Mouse (Mus musculus) heart, adult 2 months (tissue): ENCODE data around the gene Apba2. TPM values are rescaled to one million over a fixed set of nuclear protein-coding genes. Genes with fewer than 3 reads are reported as not detected.

ENCODE experiments used
- DNase-seq, 2 experiments: peaks; one replicate each; pipeline ENCODE4 v3.0.0; 2021
- H3K27ac ChIP-seq: fragments of 200-600 bp; 2 replicates; pipeline ENCODE4 v1.8.1; 2022
- H3K27me3 ChIP-seq: fragments of 200-500 bp; 2 replicates; pipeline ENCODE4 v1.6.1; 2012; ENCODE audit warnings: mild to moderate bottlenecking, low read length, inconsistent platforms, mixed read lengths; ENCODE audit not compliant: control insufficient read depth, insufficient read depth
- H3K36me3 ChIP-seq: fragments of 200-500 bp; 2 replicates; pipeline ENCODE4 v1.6.1; 2012; ENCODE audit warnings: low read length, inconsistent platforms; ENCODE audit not compliant: control insufficient read depth, insufficient read depth
- H3K4me1 ChIP-seq: fragments of 200-500 bp; 2 replicates; pipeline ENCODE4 v1.6.1; 2011; ENCODE audit warnings: low read length; ENCODE audit not compliant: control insufficient read depth, insufficient read depth
- H3K4me3 ChIP-seq: fragments of 200-600 bp; 2 replicates; pipeline ENCODE4 v1.8.1; 2022
- H3K79me2 ChIP-seq: fragments of 200-500 bp; replicated peaks from 2 replicates; pipeline ENCODE4 v1.6.1; 2012; ENCODE audit warnings: mild to moderate bottlenecking, inconsistent platforms, low read length, moderate library complexity, mixed read lengths; ENCODE audit not compliant: control insufficient read depth, insufficient read depth
- H3K9ac ChIP-seq: fragments of 200-500 bp; 2 replicates; pipeline ENCODE4 v1.6.1; 2012; ENCODE audit warnings: low read depth, mild to moderate bottlenecking, control low read depth, inconsistent platforms, low read length, mixed read lengths
- CTCF ChIP-seq: fragments of 200-600 bp; IDR thresholded peaks from 2 replicates; pipeline ENCODE4 v1.8.1; 2022; ENCODE audit warnings: antibody characterized with exemption, mild to moderate bottlenecking, moderate library complexity
- EP300 ChIP-seq: fragments of 200-500 bp; IDR thresholded peaks from 2 replicates; pipeline ENCODE4 v1.6.1; 2011; ENCODE audit warnings: low read depth, low read length, control low read depth; ENCODE audit not compliant: insufficient read depth
- POLR2A ChIP-seq: fragments of 200-500 bp; IDR thresholded peaks from 2 replicates; pipeline ENCODE4 v1.6.1; 2011; ENCODE audit warnings: mild to moderate bottlenecking, low read depth, low read length, control low read depth; ENCODE audit not compliant: insufficient read depth
- WGBS: fragments of 180-500 bp; shearing (Covaris S2); methylation state at CpG from one replicate; pipeline ENCODE4 v1.1.7; 2018; 5-methylcytosine and 5-hydroxymethylcytosine counted together
- intact Hi-C: fragments of 180-260 bp; cut with DNase I; formaldehyde crosslinking; loops from one replicate; pipeline ENCODE4 v1.15.1; 2025
- polyA plus RNA-seq: library from polyadenylated mRNA; depleted of rRNA; stranded (reverse); fragments of >200 nt; gene quantifications from 2 replicates; pipeline ENCODE4 v1.2.3, GENCODE M21; 2012
- total RNA-seq, 2 experiments: library from RNA; stranded (reverse); gene quantifications; 2 replicates each; pipeline ENCODE4 v1.2.3; 2021

Apba2 gene
- total and polyA plus RNA-seq, 3 experiments: 0.68 to 1.2 (median 0.90) TPM

DNA sequence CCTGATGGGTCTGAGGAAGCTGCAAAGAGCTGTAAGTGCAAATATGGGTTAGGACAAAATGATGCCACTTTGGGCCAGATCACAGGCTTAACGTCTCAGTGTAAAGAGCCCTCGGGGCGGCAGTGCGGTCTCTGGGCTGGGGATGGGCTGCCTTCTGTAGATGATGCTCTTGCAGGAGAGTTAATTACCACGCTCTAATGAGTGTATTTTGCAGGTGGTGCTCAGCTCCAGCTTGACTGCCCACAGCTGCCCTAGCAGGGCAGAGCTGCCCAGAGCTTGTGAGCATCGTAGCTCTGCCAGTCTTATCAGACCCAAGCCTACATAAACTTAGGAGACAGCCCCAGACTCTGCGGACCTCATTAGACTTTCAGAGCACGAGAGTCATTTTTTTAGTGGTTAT, 80.9 kb downstream of the Apba2 start:
- 77% methylated on average over 8 of the region's 8 CpGs for WGBS
- no peak overlapping the region for H3K27ac ChIP-seq
- H3K27me3 ChIP-seq: no peaks in the 10 kb centered on the region
- no peak overlapping the region for H3K4me3 ChIP-seq
- no peaks in the 10 kb centered on the region for H3K4me1 ChIP-seq
- no peak overlapping the region for H3K9ac ChIP-seq
- H3K79me2 ChIP-seq: no peaks in the 10 kb centered on the region
- intact Hi-C loops: no loop called here
- H3K36me3 ChIP-seq: no peaks in the 10 kb centered on the region
- DNase-seq: no peak
- no peak for TF ChIP-seq POLR2A
- TF ChIP-seq EP300: no peak
- no peak for TF ChIP-seq CTCF

DNA sequence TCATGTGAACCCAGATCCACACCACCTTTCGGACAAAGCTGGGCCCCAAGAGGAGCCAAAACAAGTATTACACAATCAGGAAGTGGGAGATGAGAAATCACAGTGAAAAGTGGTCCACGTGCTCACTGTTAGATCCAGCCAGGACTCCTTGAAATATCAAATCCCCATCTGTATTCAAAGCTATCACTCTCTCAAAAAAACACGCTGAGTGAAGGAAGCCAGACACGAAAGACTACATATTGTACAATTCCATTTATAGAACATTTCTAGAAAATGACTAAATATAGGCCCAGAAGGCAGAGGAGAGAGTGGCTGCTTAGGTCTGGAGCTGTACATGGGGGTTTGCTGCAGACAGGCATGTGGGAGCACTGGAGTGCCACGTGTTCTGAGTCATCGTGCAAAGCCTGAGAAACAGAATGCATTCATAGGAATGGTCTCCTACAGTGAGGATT, 82.2 kb downstream of the Apba2 start:
- no peak overlapping the region for H3K27ac ChIP-seq
- intact Hi-C loops: no loop called here
- no peaks in the 10 kb centered on the region for H3K4me1 ChIP-seq
- no peak overlapping the region for H3K9ac ChIP-seq
- no peak for TF ChIP-seq EP300
- TF ChIP-seq CTCF: no peak
- no peak for TF ChIP-seq POLR2A
- H3K27me3 ChIP-seq: no peaks in the 10 kb centered on the region
- WGBS: 65% methylated on average over 6 of the region's 6 CpGs
- peak in 1 of 2 experiments; percentile 5 for DNase-seq
- no peaks in the 10 kb centered on the region for H3K36me3 ChIP-seq
- no peak overlapping the region for H3K4me3 ChIP-seq
- H3K79me2 ChIP-seq: no peaks in the 10 kb centered on the region

DNA sequence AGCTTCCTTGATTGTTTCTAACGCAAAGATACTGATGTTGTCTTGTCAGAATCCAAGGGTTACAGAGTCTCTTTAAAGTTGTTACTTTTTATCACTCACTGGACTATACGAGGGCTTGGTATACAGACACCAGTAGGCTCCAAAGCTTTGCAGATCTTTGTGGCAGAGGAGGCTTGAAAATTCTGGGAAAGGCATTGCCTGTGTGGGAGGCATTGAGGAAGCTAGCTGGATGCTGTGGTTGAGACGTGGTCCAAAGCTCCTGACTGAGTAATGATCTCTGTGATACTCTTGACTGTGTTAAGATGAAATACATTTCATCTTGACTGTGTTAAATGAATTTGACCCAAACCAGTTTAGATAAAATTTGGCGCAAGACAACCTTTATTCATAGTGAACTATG, 84.6 kb downstream of the Apba2 start:
- Histone ChIP-seq H3K36me3 (no peaks in the 10 kb centered on the region), H3K27me3 (no peaks in the 10 kb centered on the region), H3K4me1 (no peaks in the 10 kb centered on the region), H3K79me2 (no peaks in the 10 kb centered on the region), H3K27ac (no peak overlapping the region), H3K4me3 (no peak overlapping the region), H3K9ac (no peak overlapping the region)
- no peak for DNase-seq
- WGBS: 80% methylated on average over 4 of the region's 4 CpGs
- intact Hi-C loops: no loop called here
- no peak for TF ChIP-seq CTCF
- no peak for TF ChIP-seq POLR2A
- TF ChIP-seq EP300: no peak

DNA sequence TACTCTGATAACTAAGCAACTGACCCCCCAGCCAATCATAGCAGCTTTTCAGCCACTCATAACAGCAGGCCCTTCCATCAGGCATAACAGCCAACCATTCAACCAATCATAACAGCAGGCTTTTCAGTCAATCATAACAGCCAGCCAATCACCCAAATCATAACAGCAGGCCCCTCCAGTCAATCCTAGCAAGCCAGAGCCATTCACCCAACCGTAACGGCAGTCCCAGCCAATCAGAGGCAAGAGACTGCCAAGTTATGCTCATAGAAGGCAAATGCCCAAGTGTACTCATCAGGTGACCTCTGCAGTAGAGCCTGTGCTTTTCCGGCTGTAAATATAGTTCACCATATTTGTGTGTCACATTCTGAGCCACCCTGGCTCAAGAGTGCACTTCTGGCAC, 85.1 kb downstream of the Apba2 start:
- H3K79me2 ChIP-seq: no peaks in the 10 kb centered on the region
- intact Hi-C loops: no loop called here
- no peak overlapping the region for H3K4me3 ChIP-seq
- H3K27ac ChIP-seq: no peak overlapping the region
- H3K9ac ChIP-seq: no peak overlapping the region
- no peak for TF ChIP-seq POLR2A
- TF ChIP-seq EP300: no peak
- no peak for TF ChIP-seq CTCF
- no peaks in the 10 kb centered on the region for H3K4me1 ChIP-seq
- no peaks in the 10 kb centered on the region for H3K27me3 ChIP-seq
- DNase-seq: no peak
- H3K36me3 ChIP-seq: no peaks in the 10 kb centered on the region
- WGBS: 94% methylated on average over 3 of the region's 3 CpGs

DNA sequence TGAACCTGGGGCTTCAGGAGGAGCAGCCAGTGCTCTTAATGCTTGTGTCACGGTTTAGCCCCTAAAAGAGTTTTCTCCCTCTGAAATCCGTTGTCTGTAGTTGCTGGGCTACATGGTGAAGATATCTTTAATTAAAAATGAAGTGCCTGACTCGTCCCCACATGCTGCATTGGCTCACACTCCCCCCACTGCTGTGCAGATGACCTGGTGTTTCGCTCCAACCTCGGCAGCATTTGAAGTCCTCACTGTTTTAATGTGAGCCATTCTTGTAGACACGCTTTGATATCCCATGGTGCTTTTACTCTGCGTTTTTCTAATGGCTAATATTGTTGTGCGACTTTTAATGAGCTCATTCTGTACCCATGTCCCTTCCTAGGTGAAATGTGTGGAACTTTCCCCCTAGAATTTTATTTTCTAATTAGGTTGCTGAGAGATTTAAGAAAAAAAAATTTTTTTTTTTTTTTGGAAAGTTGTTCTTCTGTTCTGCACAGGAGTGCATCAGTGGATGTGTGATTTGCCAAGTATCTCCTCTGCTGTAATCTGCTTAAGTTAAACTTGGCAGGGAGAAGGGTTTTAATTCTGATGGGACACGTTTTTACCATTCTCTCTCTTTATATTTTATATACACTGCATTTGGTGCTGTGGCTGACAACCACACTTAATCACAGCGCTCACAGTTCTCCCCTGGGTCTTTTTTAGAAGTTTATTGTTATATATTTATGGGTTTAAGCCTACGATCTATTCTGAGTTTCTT, 87.3 kb downstream of the Apba2 start:
- H3K79me2 ChIP-seq: no peaks in the 10 kb centered on the region
- no peak overlapping the region for H3K4me3 ChIP-seq
- no peak overlapping the region for H3K9ac ChIP-seq
- intact Hi-C loops: no loop called here
- H3K27ac ChIP-seq: no peak overlapping the region
- H3K4me1 ChIP-seq: no peaks in the 10 kb centered on the region
- DNase-seq: no peak
- H3K27me3 ChIP-seq: no peaks in the 10 kb centered on the region
- TF ChIP-seq POLR2A (no peak), EP300 (no peak), CTCF (no peak)
- H3K36me3 ChIP-seq: no peaks in the 10 kb centered on the region
- WGBS: 61% methylated on average over 11 of the region's 11 CpGs

DNA sequence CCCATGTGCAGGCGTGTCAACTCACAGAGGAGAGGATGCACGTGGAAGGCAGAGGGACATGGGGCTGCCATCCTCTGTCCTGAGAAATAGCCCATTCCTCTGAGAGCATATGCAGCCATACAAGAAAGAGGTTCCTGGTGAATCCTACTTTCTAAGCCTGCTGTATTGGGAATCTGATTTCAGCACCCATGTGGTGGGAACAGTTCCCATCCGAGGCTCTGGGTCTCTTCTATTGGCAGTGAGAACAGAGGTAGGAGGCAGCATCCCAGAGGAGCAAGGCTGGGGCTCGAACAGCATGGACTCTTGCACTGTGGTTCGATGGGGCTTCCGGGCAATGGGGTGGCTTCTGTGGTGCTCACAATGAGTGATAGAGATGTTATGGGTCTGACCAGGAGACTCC, 93.8 kb downstream of the Apba2 start:
- Histone ChIP-seq H3K27me3 (no peaks in the 10 kb centered on the region), H3K9ac (no peak overlapping the region), H3K4me1 (no peaks in the 10 kb centered on the region), H3K79me2 (no peaks in the 10 kb centered on the region), H3K27ac (no peak overlapping the region), H3K36me3 (no peaks in the 10 kb centered on the region), H3K4me3 (no peak overlapping the region)
- 65% methylated on average over 6 of the region's 6 CpGs for whole genome bisulfite sequencing
- DNase-seq: no peak
- intact Hi-C loops: no loop called here
- no peak for TF ChIP-seq CTCF
- TF ChIP-seq POLR2A: no peak
- TF ChIP-seq EP300: no peak
